Mouse (Mus musculus) thymus, postnatal 14 days (tissue): ENCODE data around the gene Rwdd2a.

Experiments
- DNase-seq: peaks from one replicate; pipeline ENCODE4 v3.0.0; 2021

Rwdd2a gene

DNA sequence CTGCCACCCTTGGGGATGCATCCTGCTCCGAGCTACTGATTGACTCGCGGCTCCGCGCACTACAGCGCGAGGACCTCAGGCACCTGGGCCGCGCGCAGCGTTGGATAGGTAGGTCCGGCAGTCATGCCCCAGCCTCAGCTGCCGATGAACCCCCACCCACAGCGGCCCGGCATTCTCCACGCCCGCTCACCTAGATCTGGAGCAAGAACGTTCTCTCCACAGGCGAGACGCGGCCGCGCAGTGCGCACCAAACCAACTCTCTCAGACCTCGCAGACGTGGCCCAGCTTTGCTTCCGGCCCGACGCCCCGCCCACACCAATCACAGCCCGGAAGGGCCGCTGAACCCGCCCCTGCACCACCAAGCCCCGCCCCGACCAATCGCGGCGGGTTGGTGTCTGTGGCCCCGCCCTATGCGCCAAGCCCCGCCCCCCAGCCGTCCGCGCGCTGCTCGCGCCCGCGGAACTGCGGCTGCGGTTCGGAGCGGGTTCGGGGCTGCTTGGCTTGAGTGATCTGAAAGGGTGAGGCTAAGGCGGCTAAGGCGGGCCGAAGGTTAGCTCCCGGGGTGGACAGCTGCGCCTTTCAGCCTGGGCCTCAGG is at the start of gene Rwdd2a, which contains the start of gene Pgm3:
TSS of gene Rwdd2a (plus strand) at position 452 of the 596 bp plus-strand sequence.
TSS of gene Pgm3 (minus strand) at position 303 of the 596 bp plus-strand sequence.
- DNase-seq, result peak; percentile 98

- no peak for DNase-seq
These were observed 49.5 kb upstream of the Rwdd2a start for GRCm38 (mm10) chr9:86522335-86522734.

DNA sequence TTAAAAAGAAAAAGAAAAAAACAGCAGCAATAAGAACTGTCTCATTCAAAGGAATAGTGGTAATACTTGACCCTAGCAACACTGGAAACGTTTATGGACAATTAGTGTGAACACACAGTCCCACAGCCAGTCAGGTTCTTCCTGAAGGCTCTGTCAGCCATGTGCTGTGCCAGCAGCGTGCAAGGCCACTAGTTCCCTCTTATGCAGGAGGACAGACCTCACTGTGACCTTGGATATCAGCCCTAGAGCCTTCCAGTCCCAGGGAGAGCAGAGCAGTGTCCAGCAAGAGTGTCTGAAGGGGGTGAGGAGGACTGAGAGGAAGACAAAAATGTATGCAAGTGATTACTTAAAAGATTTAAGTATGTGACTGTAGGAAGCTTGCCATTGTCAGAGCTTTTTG is 46.2 kb upstream of the Rwdd2a start:
- DNase-seq, result no peak

GRCm38 (mm10) chr9:86534071-86534470 is 37.7 kb upstream of the Rwdd2a start:
- no peak for DNase-seq

DNA sequence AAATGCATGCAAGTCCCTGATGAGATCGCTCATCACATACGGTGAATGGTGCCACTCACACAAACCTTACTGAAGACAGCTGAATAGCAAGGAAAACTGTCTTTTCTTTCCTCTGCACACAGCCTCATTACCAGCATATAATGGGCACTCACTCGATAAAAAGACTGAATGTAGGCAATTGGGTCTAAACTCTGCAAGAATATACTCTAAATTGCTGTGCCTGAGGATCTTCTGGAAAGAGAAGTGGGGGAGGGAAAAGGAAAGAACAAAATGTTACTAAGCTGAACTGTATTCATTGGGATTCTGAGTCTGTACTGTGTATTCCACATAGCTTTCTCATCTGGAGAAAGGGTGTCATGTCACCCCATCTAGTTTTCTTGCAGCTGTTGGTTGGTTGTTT is 28.3 kb upstream of the Rwdd2a start:
- DNase-seq, result no peak

DNA sequence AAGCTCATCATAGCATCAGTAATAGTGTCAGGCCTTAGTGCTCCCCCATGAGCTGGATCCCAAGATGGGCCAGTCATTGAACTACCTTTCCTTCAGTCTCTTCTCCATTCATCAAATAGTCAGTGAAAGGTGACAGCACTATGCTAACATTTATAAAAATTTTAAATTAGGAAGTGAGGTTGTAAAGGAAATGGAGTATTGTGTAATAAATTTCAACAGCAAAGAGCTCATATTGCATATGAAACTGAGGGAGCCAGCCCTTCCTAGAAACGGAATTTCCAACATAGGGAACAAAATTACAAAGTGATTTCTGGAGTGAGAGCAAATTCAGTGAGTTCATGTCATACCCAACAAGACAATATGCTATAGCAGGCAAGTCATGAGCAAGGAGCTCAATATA is 27.2 kb upstream of the Rwdd2a start:
- DNase-seq, result no peak

GRCm38 (mm10) chr9:86549637-86550162 is 22.1 kb upstream of the Rwdd2a start:
- no peak for DNase-seq

DNA sequence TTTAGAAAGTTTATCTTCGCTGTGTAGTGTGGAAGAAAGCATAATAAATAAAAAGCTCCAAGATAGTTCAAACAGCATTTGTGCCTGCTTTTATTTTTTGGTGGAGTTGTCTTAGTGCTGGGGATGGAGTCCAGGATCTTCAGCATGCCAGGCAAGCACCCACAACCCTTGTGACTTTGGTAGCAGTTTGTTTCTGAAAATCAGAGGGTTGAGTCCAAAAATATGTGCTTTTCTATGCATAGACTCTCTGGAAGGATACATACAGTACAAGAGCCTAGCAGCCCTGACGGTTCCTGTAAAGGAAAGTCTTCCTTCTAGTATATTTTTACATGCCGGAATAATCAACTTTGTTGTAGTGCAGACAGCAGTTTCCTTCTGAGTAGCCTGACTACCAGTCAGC is 21.1 kb upstream of the Rwdd2a start:
- no peak for DNase-seq

GRCm38 (mm10) chr9:86553886-86554285 is 17.9 kb upstream of the Rwdd2a start:
- no peak for DNase-seq

- no peak for DNase-seq
These were observed 17.1 kb upstream of the Rwdd2a start for GRCm38 (mm10) chr9:86554641-86555040.

- no peak for DNase-seq
These were observed 11.2 kb upstream of the Rwdd2a start for GRCm38 (mm10) chr9:86560543-86560942.

- DNase-seq, result no peak
These were observed 2.4 kb upstream of the Rwdd2a start for GRCm38 (mm10) chr9:86569314-86569910.

DNA sequence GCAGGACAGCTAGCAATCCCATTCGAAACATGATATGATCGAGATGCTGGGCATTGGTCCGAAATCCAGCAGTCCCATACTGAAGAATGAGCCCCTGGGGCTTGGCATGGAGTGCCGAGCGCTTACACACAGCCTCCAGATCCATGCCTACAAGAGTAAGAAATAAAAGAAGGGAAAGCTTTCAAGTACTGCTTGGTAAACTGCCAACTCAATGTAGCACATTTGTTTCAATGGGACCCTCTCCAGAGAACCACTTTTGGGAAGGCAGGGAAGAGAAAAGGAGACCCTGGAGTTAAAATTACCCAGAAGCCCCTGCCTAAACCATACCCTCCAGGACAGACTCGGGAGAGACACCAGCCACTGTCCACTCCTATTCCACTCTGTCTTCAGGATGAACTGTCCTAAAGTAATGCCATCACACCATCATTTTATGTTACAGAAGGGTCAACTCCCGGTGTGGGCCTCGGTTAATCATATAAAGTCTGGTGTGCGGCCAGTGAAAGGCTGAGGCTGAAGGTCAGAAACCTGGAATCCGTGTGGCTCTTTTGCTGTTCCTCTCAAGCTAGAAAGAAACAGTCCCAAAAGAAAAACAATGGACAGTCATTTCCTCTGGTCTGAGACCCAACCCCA is 1.4 kb upstream of the Rwdd2a start:
- no peak for DNase-seq

DNA sequence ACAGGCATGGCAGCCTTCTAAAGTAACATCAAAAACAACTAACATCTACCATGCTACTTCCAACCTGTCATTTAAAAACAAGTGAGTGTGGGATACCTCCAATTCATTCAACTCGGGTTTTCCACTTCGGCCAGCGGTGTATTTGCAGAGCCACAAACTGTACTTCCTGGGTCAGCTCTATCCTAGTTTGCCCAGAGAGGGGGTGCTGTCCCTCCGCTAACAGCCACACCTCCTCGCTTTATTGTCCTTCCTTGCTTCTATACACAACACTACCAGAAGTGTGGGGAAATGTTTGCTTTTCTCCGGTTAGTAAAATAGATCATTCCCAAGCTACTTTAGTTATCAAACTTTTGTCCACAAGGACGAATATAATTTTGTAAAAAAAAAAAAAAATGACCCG is 845 bp upstream of the Rwdd2a start:
- DNase-seq, result no peak

- DNase-seq, result peak; percentile 70
These were observed 405 bp downstream of the Rwdd2a start for GRCm38 (mm10) chr9:86572196-86572595.

- DNase-seq, result peak; percentile 91
These were observed 973 bp downstream of the Rwdd2a start for GRCm38 (mm10) chr9:86572636-86573291.

- DNase-seq, result no peak
These were observed 2.0 kb downstream of the Rwdd2a start for GRCm38 (mm10) chr9:86573616-86574303.

DNA sequence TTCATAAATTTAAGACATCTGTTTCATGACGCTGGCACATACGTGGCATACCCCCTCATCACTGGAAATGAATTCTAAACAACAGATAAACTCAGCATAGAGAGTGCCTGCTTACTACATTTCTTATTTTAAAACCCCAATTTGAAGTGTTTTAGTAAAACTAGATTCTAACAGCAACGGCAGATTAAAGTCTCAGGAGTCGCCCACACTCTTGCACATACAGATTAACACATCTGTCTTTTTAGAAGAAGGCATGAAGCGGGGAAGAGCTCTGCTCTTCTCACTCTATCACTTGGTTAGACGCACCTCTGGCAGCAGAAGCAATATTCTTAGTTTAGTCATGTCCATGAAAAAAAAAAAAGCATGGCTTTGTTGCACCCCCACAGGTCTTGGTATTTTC is 3.4 kb downstream of the Rwdd2a start:
- no peak for DNase-seq

GRCm38 (mm10) chr9:86579657-86580056 is 7.9 kb downstream of the Rwdd2a start:
- peak; percentile 28 for DNase-seq

DNA sequence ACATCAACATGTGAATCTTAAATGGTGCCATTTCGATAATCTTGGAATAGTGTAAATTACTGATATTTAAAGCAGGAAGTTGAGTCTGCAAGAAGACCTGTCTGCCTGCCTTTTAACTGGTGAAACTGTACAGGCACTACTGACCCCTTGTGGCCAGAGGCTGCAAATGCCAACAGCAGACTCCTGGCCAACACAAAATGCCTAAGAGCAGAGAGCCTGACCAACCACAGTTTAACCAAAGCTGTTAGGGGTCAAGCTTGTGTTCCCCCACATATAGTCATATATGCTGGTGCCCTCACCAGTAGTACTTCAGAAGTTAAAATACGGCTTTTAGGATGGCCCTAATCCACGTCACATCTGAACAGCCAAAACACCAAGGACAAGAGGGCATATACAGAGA is 11.9 kb downstream of the Rwdd2a start:
- peak; percentile 74 for DNase-seq

- no peak for DNase-seq
These were observed 15.4 kb downstream of the Rwdd2a start for GRCm38 (mm10) chr9:86587019-86587795.
